Mouse (Mus musculus): ENCODE data around the gene Fgfr2. TPM values are rescaled to one million over a fixed set of nuclear protein-coding genes. Genes with fewer than 3 reads are reported as not detected.

Fgfr2 gene
- polyA plus RNA-seq, 1 experiment from 2014 or later: 133 TPM

GRCm38 (mm10) chr7:130577388-130578003 lies 2545.7 kb downstream of the Fgfr2 start, which contains the start of gene Tacc2:
Gene Tacc2, plus strand, starts transcription at chr7:130577438.
- 48% methylated on average over 15 of the region's 15 CpGs for WGBS
- H3K4me1 ChIP-seq (ENCODE audit: control insufficient read depth, insufficient read depth, low read length): peaks cover 9% of the 10 kb centered on the region; the same call in 1 of the 2 replicates
- no peak for ATAC-seq (ENCODE audit: low FRiP score, low TSS enrichment)
- no peak within 1 kb of the TSS for H3K9ac ChIP-seq (ENCODE audit: low read depth, low read length)
- no peaks in the 10 kb centered on the region for H3K27me3 ChIP-seq (ENCODE audit: control insufficient read depth, insufficient read depth, low read length)
- peak within 1 kb of the TSS; percentile 28 for H3K4me2 ChIP-seq (replicated peaks; ENCODE audit: low read depth, low read length)
- H3K36me3 ChIP-seq (ENCODE audit: control insufficient read depth, insufficient read depth, low read length): no peaks in the 10 kb centered on the region; the same call in 1 of the 2 replicates
- H3K4me3 ChIP-seq (ENCODE audit: low read length): peak within 1 kb of the TSS; percentile 11
- H3K9me3 ChIP-seq (ENCODE audit: control insufficient read depth, low read length): no peaks in the 10 kb centered on the region
- H3K27ac ChIP-seq (ENCODE audit: low read depth, low read length): no peak within 1 kb of the TSS

- no peaks in the 10 kb centered on the region; the same call in 1 of the 2 replicates for H3K36me3 ChIP-seq (ENCODE audit: control insufficient read depth, insufficient read depth, low read length)
- H3K4me3 ChIP-seq (ENCODE audit: low read length): peak overlapping the region; percentile 11
- H3K4me2 ChIP-seq (replicated peaks; ENCODE audit: low read depth, low read length): peak overlapping the region; percentile 28
- ATAC-seq (ENCODE audit: low FRiP score, low TSS enrichment): no peak
- peaks cover 9% of the 10 kb centered on the region; the same call in 1 of the 2 replicates for H3K4me1 ChIP-seq (ENCODE audit: control insufficient read depth, insufficient read depth, low read length)
- no peaks in the 10 kb centered on the region for H3K9me3 ChIP-seq (ENCODE audit: control insufficient read depth, low read length)
- no peaks in the 10 kb centered on the region for H3K27me3 ChIP-seq (ENCODE audit: control insufficient read depth, insufficient read depth, low read length)
- H3K9ac ChIP-seq (ENCODE audit: low read depth, low read length): no peak overlapping the region
- no peak overlapping the region for H3K27ac ChIP-seq (ENCODE audit: low read depth, low read length)
- 32% methylated on average over 10 of the region's 10 CpGs for WGBS
Observed at GRCm38 (mm10) chr7:130576981-130577380, 2546.2 kb downstream of the Fgfr2 start.

- Histone ChIP-seq H3K36me3 (ENCODE audit: control insufficient read depth, insufficient read depth, low read length) (no peaks in the 10 kb centered on the region), H3K9ac (ENCODE audit: low read depth, low read length) (no peak overlapping the region), H3K4me1 (ENCODE audit: control insufficient read depth, insufficient read depth, low read length) (peaks cover 16% of the 10 kb centered on the region; the same call in 1 of the 2 replicates), H3K4me2 (replicated peaks; ENCODE audit: low read depth, low read length) (peak overlapping the region; percentile 15; the same call in 1 of the 2 replicates), H3K4me3 (ENCODE audit: low read length) (no peak overlapping the region), H3K27me3 (ENCODE audit: control insufficient read depth, insufficient read depth, low read length) (no peaks in the 10 kb centered on the region), H3K9me3 (ENCODE audit: control insufficient read depth, low read length) (no peaks in the 10 kb centered on the region), H3K27ac (ENCODE audit: low read depth, low read length) (peak overlapping the region; percentile 59)
- WGBS: 23% methylated on average over 13 of the region's 13 CpGs
- ATAC-seq (ENCODE audit: low FRiP score, low TSS enrichment): peak; percentile 80
Observed at GRCm38 (mm10) chr7:130574211-130574991, 2548.7 kb downstream of the Fgfr2 start.

- WGBS: 96% methylated on average over 10 of the region's 10 CpGs
Observed at GRCm38 (mm10) chr7:130573746-130574145, 2549.4 kb downstream of the Fgfr2 start.

GRCm38 (mm10) chr7:130572821-130573220 lies 2550.3 kb downstream of the Fgfr2 start, which contains the start of gene Nsmce4a:
Gene Nsmce4a, minus strand, starts transcription at chr7:130573118.
- H3K4me1 ChIP-seq (ENCODE audit: control insufficient read depth, insufficient read depth, low read length): peaks cover 17% of the 10 kb centered on the region; the same call in 1 of the 2 replicates
- H3K27ac ChIP-seq (ENCODE audit: low read depth, low read length): peak within 1 kb of the TSS; percentile 59; the same call in 1 of the 2 replicates
- H3K36me3 ChIP-seq (ENCODE audit: control insufficient read depth, insufficient read depth, low read length): no peaks in the 10 kb centered on the region
- WGBS: 89% methylated on average over 8 of the region's 11 CpGs
- H3K27me3 ChIP-seq (ENCODE audit: control insufficient read depth, insufficient read depth, low read length): no peaks in the 10 kb centered on the region
- no peak for ATAC-seq (ENCODE audit: low FRiP score, low TSS enrichment)
- H3K4me3 ChIP-seq (ENCODE audit: low read length): no peak within 1 kb of the TSS
- H3K4me2 ChIP-seq (replicated peaks; ENCODE audit: low read depth, low read length): no peak within 1 kb of the TSS
- H3K9me3 ChIP-seq (ENCODE audit: control insufficient read depth, low read length): no peaks in the 10 kb centered on the region
- H3K9ac ChIP-seq (ENCODE audit: low read depth, low read length): no peak within 1 kb of the TSS

More at GRCm38 (mm10) chr7:130573746-130574145, 2549.4 kb downstream of the Fgfr2 start:
- H3K4me1 ChIP-seq (ENCODE audit: control insufficient read depth, insufficient read depth, low read length): peaks cover 20% of the 10 kb centered on the region; the same call in 1 of the 2 replicates
- H3K27me3 ChIP-seq (ENCODE audit: control insufficient read depth, insufficient read depth, low read length): no peaks in the 10 kb centered on the region
- no peaks in the 10 kb centered on the region for H3K36me3 ChIP-seq (ENCODE audit: control insufficient read depth, insufficient read depth, low read length)
- ATAC-seq (ENCODE audit: low FRiP score, low TSS enrichment): no peak
- no peaks in the 10 kb centered on the region for H3K9me3 ChIP-seq (ENCODE audit: control insufficient read depth, low read length)
- H3K4me3 ChIP-seq (ENCODE audit: low read length): no peak overlapping the region
- peak overlapping the region; percentile 59; the same call in 1 of the 2 replicates for H3K27ac ChIP-seq (ENCODE audit: low read depth, low read length)
- H3K9ac ChIP-seq (ENCODE audit: low read depth, low read length): no peak overlapping the region
- no peak overlapping the region for H3K4me2 ChIP-seq (replicated peaks; ENCODE audit: low read depth, low read length)

- Histone ChIP-seq H3K36me3 (ENCODE audit: control insufficient read depth, insufficient read depth, low read length) (no peaks in the 10 kb centered on the region), H3K9me3 (ENCODE audit: control insufficient read depth, low read length) (no peaks in the 10 kb centered on the region), H3K4me1 (ENCODE audit: control insufficient read depth, insufficient read depth, low read length) (peaks cover 10% of the 10 kb centered on the region; the same call in 1 of the 2 replicates), H3K27ac (ENCODE audit: low read depth, low read length) (0 out of 2 replicates have a peak overlapping the region, but pooled peaks have one; percentile 24), H3K4me2 (replicated peaks; ENCODE audit: low read depth, low read length) (no peak overlapping the region), H3K9ac (ENCODE audit: low read depth, low read length) (no peak overlapping the region), H3K27me3 (ENCODE audit: control insufficient read depth, insufficient read depth, low read length) (no peaks in the 10 kb centered on the region), H3K4me3 (ENCODE audit: low read length) (no peak overlapping the region)
- 46% methylated on average over 7 of the region's 7 CpGs for WGBS
- ATAC-seq (ENCODE audit: low FRiP score, low TSS enrichment): no peak
Observed at GRCm38 (mm10) chr7:130570472-130570871, 2552.7 kb downstream of the Fgfr2 start.

- ATAC-seq (ENCODE audit: low FRiP score, low TSS enrichment): no peak
- no peak overlapping the region for H3K9ac ChIP-seq (ENCODE audit: low read depth, low read length)
- no peak overlapping the region for H3K4me3 ChIP-seq (ENCODE audit: low read length)
- peaks cover 10% of the 10 kb centered on the region; the same call in 1 of the 2 replicates for H3K4me1 ChIP-seq (ENCODE audit: control insufficient read depth, insufficient read depth, low read length)
- WGBS: 40% methylated on average over 9 of the region's 9 CpGs
- no peak overlapping the region for H3K27ac ChIP-seq (ENCODE audit: low read depth, low read length)
- no peaks in the 10 kb centered on the region for H3K36me3 ChIP-seq (ENCODE audit: control insufficient read depth, insufficient read depth, low read length)
- H3K27me3 ChIP-seq (ENCODE audit: control insufficient read depth, insufficient read depth, low read length): no peaks in the 10 kb centered on the region
- no peak overlapping the region for H3K4me2 ChIP-seq (replicated peaks; ENCODE audit: low read depth, low read length)
- no peaks in the 10 kb centered on the region for H3K9me3 ChIP-seq (ENCODE audit: control insufficient read depth, low read length)
Observed at GRCm38 (mm10) chr7:130568783-130569436, 2554.2 kb downstream of the Fgfr2 start.

- no peak overlapping the region for H3K9ac ChIP-seq (ENCODE audit: low read depth, low read length)
- no peak for ATAC-seq (ENCODE audit: low FRiP score, low TSS enrichment)
- WGBS: 80% methylated on average over 3 of the region's 3 CpGs
Observed at GRCm38 (mm10) chr7:130564596-130564995, 2558.6 kb downstream of the Fgfr2 start.

More at GRCm38 (mm10) chr7:130564596-130564995, 2558.6 kb downstream of the Fgfr2 start:
- Histone ChIP-seq H3K36me3 (ENCODE audit: control insufficient read depth, insufficient read depth, low read length) (no peaks in the 10 kb centered on the region), H3K4me3 (ENCODE audit: low read length) (no peak overlapping the region), H3K27me3 (ENCODE audit: control insufficient read depth, insufficient read depth, low read length) (no peaks in the 10 kb centered on the region), H3K27ac (ENCODE audit: low read depth, low read length) (no peak overlapping the region), H3K4me1 (ENCODE audit: control insufficient read depth, insufficient read depth, low read length) (peaks cover 4% of the 10 kb centered on the region; the same call in 1 of the 2 replicates), H3K9me3 (ENCODE audit: control insufficient read depth, low read length) (no peaks in the 10 kb centered on the region), H3K4me2 (replicated peaks; ENCODE audit: low read depth, low read length) (no peak overlapping the region)

Measured in kidney, embryonic 14.5 days (tissue).